Mouse (Mus musculus): ENCODE measurements around the gene Secisbp2l.

Gene Secisbp2l

DNA sequence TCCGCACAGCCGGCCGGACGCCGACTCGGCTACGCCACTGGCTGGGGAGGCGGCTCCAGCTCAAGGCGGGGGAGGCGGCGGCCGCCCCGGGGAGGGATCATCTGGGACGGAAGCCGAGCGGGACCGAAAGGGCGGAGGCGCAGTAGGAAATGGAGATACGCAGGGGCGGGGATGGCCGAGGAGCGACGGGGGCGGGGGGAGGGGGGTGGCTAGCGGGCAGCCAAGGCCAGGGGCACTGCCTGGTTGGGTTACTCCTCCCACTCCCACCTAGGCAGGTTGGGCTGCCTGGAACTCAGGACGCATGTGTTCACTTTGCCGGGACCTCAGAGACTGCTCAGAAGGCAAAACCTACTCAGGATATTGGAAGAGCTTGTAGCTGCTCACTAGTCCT lies at the start of gene Secisbp2l:
Secisbp2l (minus strand) TSS at position 152 of the 391 bp plus-strand sequence.
- peak; percentile 84 for DNase-seq (ENCODE audit: low read depth, low spot score)

DNA sequence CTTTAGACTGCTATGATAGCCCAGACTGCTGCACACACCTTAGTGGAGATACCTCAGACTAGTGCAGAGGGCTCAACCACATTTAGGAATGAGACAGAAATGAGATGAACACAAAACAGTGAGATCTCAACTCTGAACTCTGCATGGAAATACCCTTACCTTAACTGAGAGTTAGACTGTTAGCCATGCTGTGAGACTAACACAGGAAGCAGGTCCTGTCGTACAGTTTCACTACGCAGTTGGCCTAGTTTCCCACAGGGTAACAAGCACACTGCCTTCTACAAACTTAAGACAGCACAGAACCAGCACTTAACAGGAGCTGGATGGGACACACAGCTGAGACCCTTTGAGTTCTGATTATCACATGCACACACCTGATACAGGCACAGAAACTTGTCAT lies 47.3 kb upstream of the Secisbp2l start:
- no peak for DNase-seq (ENCODE audit: low read depth, low spot score)

DNA sequence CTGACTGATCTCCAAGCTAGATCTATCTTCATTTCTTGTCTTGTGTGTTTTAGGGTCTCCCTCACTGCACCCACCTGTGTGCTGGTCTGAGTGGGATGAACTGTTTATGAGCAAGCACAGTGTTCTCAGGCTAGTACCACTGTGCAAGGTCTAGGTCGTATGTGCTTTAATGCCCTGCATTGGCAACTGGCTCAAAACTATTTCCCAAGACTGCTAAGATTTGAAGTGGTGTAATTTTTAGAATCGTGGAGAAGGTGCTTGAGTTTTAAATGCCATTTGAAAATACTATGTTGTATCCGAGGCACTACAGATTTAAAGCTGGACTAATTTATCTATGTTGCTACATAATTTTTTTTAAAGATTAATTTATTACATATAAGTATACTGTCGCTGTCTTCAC lies 45.2 kb upstream of the Secisbp2l start:
- no peak for DNase-seq (ENCODE audit: low read depth, low spot score)

DNA sequence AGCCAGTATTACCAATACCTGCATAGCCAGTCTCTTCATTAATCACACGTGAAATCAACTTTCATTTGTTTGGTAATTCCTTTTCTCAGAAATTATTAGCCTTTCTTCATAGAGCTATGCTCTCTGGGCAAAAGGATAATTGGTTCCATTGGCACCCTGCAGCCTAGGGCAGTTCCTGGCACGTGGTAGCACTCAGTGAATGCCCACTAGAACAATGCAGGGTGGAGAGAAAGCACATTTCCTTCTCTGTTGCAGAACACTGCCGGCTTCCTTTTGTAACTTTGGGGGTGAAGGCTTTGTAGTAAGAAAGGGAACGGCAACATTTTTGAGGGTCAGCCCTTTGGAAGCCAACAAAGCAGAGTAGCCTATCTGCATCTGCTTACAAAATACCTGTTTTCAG lies 43.5 kb upstream of the Secisbp2l start:
- DNase-seq (ENCODE audit: low read depth, low spot score) = no peak

DNA sequence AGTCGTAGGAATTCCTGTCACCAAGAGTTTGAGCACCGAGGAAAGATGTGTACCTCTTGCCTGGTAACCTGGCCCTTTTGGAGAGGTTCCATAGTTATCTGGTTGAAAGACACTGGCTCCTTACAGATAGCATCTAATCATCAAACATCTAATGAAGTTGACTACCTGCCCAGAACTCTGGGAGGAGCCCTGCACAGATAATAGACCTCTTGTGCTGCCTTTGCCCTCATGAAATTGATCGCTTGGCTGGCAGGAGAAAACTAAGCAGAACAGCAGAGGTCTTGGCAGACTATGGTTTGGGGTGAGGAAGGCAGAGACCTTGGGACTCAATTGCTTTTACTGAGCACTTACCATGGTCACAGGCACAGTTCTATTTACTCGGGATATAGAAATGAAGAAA lies 37.7 kb upstream of the Secisbp2l start:
- no peak for DNase-seq (ENCODE audit: low read depth, low spot score)

DNA sequence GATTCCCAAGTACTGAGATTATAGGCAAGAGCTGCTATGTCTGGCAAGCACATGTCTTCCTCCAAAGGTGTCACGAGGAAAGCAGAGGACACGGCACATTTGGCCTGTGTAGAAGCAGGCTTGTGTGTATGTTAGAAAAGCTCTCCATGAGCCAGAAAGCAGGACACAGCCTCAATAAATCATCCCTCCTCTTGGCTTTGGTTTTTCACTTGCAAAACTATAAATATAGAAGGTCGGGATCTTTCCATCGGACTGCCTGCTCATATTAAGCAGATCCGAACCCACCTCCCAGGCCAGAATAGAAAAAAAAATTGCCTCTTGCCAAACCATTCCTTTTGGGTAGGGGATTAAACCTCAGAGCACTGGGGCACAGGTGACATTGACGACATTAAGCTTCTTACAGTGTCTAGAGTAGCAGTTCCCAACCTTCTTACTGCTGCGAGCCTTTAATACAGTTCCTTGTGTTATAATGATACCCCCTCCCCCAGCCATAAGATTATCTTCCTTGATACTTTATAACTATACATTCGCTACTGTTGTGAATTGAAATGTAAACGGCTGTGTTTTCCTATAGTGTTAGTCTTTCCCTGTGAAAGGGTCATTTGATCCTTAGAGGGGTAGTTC lies 31.4 kb upstream of the Secisbp2l start:
- no peak for DNase-seq (ENCODE audit: low read depth, low spot score)

DNA sequence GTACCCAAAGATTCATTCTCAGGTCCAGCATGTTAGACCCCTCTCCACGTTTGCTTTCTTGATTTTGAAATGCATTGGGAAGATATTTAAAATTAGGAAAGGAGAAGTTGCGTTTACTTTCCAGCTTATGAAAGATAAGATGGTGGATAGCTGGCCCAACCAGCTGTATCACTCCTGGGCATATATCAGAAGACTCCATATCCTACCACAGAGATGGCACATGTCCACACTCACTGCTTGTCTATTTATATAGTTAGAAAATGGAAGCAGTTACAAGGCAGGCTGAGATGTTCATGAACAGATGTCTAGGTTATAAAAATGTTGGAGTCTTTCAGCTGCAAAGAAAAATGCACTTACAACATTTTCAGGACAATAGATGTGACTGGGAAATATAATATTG lies 28.7 kb upstream of the Secisbp2l start:
- no peak for DNase-seq (ENCODE audit: low read depth, low spot score)

DNA sequence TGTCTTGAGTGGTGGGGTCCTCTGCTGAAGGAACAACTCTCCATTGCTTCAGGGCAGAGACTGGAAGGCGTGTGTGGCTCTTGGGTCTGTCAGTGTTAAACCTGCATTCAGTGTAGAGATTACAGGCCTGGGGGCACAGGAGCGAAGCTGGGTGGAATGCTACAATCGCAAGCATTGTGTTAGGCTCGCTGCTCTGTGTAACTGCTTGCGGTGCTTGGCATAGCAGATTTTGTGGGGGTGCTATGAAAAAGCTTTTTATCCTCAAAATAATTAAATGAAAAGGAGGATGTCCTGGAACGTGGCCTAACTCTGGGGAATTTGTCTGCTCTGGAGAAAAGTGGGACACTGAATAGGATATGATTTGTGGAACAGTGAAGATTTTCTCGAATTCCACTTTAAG lies 26.9 kb upstream of the Secisbp2l start:
- DNase-seq (ENCODE audit: low read depth, low spot score) = no peak

DNA sequence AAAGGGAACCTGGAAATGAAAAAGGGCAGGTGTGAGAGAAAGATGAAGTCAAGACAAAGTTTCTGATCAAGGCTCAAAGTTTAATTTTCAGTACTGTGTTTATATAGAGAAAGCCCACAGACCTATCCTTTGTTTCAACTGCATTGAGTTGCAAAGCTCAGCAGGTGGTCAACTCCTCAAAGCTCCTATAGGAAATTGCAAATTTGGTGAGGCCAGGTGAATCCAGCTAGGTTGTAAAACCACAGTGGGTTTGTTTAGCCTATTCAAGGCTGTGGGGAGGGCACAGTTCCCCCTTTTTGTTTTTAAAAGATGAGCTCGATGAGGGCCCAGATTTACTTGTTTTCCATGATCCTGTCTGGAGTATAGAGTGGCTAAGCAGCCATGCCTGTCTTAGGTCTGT lies 23.2 kb upstream of the Secisbp2l start:
- DNase-seq (ENCODE audit: low read depth, low spot score) = no peak

DNA sequence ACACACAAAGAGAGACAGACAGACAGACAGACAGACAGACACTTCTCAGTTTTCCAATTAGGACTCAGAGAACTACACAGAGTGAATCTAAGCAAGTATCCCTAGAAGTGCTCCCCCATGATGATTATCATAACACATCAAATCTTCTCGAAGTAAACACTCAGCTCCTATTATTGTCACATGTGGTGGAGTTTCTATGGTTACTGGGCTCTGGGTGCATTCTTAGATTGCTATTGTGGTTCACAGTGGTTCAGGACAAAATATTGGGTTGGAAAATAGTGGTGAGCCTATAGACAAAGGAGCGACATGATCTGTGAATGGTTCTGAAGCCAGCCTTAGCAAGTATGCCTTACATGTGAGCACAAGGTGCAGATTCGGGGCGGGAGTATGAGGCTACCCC lies 19.3 kb upstream of the Secisbp2l start:
- no peak for DNase-seq (ENCODE audit: low read depth, low spot score)

DNA sequence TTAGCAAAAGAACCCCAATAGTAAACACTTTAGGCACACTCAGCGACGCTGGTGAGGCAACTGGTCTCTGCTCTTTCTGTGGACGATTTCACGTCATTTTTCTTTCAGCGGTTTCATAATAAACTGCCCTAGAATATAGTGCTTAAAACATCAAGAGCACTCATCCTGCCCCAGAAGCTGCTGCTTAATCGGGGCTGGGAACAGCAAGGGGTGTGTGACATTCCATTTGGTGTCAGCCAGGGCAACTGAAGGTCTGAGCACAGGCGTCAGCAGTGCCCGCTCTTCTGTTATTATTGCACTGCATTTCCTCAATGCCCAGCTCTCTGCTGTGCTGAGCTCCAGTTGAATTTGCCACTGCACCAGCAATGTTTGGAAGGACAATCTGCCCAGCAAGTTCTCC lies 18.4 kb upstream of the Secisbp2l start:
- DNase-seq (ENCODE audit: low read depth, low spot score) = no peak

DNA sequence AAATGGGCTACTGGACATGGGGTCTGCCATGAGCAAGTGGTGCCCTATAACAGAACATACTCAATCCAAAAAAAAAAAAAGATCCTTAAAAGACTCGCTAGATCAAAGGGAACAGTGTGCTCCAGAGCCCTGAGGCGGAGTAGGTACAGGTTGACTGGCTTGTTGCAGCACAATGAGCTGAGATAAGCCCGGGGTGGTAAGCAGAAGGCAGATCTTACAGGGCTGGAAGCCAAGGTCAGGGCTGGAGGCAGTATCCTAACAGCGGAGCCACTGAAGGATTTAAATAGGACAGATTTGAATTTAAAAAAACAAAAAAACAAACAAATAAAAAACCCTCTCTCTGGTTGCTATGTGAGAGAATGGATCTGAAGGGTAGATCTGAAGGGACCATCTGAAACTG lies 17.8 kb upstream of the Secisbp2l start:
- DNase-seq (ENCODE audit: low read depth, low spot score) = no peak

DNA sequence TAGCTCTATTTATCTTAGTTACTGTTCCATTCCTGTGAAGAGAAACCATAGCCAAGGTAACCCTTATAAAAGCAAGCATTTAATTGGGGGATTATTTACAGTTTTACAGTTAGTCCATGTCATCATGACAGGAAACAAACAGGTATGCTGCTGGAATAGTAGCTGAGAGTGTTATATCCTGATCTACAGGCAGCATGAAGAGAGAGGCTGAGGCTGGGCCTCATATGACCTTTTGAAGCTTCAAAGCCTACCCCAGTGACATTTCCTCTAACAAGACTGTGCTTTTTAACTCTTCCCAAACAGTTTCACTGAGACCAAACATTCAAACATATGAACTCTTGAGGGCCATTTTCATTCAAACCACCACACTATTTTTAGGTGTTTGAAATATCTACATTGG lies 15.2 kb upstream of the Secisbp2l start:
- DNase-seq (ENCODE audit: low read depth, low spot score) = no peak

DNA sequence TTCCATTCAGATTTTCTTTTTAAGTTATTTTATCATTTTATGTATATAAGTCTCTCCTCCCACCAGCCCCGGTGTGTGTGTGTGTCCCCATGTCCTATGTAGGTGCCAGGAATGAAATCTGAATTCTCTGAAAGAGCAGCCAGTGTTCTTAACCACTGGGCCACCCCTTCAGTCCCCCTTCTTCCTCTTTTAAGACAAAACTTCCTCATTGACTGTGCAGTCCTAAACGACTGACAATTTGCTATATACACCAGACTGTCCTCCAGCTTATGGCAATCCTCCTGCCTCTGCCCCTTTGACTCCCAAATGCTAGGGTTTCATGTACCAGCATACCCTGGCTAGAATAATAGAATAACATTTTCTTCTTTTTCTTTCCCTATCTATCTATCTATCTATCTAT lies 12.4 kb upstream of the Secisbp2l start:
- DNase-seq (ENCODE audit: low read depth, low spot score) = no peak

DNA sequence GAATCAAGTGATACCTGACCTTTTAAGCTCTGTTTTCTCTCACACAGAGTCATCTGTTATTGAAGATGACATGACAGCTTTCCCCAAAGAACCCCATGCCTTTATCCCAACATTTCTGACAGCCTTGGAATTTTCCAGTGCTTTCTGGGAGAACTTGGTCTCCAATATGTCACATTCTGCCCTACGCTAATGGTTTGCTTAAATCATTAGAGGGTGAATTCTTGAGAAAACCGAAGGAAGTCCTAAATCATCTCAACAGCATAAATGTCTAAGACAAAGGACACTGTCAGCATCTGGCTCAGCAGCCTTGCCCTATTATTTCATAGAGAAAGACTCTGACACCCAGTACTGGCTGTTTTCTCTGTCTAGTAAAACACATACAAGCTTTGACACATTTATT lies 11.5 kb upstream of the Secisbp2l start:
- no peak for DNase-seq (ENCODE audit: low read depth, low spot score)

DNA sequence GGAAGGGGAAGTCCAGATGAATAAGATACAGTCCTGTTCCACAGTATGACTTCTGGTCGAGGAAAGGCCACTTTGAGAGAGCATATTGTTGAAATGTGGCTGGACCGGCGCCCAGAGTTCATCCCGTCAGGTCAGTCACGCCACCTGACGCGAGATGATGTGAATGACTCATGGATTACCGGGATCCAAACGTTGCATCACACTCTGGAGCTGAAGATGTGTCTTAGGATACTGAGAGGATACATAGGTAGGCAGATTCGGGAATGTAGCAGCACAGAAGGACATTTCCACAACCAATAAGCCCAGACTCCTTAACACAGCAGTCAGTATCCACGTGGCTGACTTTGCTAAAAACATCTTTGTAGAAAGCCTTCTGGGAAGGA lies 10.2 kb upstream of the Secisbp2l start:
- DNase-seq (ENCODE audit: low read depth, low spot score) = no peak

DNA sequence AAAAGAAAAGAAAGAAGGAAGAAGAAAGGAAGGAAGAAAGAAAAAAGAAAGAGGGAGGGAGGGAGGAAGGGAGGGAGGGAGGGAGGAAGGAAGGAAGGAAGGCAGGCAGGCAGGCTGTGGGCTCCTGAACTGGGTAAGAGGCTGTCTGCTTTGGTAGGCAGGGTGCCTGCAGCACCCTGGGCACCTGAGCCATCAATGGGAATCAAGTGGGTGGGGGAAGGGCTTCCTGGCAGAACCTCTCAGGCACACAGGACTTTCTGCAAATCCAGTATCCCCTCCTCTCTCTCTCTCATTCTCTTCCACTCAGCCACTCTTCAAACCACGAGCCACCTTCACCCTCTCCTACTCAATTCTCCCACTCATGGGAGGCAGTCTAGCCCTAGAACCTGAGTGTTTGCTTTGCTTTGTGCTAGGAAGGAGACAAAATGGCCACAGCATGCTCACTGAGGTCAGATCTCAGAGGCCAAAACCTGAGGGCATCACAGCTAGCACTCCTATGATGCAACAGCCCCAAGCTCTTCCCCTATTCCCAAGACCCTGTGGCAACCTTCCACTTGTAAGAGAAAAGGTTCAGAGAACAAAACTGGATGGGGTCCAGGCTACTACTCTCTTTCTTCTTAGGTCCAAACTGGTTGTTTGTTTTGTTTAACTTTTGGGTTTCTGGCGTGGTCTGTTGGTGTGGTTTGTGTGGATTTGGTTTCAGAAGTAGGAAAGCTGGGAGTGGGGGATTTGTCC lies 9.6 kb upstream of the Secisbp2l start:
- DNase-seq (ENCODE audit: low read depth, low spot score) = no peak

DNA sequence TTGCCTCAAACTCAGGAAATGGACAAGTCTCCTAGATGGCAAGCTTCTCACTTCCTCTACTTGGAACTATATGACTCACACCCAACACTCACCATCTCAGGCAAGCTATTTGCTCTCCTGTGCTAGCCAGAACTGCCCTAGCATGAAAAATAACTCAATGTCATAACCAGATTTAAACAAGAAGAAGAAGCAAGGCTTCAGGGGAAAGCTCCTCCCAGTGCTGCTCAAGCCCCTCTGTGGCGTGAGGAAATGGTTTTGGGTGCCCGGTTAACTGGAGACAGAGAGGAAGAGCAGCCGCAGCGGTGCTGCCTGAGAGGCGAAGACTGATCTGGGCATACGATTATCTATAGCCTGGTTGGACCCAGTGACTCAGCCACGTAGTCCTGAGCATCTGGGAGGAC lies 8.8 kb upstream of the Secisbp2l start:
- DNase-seq (ENCODE audit: low read depth, low spot score) = peak; percentile 14

DNA sequence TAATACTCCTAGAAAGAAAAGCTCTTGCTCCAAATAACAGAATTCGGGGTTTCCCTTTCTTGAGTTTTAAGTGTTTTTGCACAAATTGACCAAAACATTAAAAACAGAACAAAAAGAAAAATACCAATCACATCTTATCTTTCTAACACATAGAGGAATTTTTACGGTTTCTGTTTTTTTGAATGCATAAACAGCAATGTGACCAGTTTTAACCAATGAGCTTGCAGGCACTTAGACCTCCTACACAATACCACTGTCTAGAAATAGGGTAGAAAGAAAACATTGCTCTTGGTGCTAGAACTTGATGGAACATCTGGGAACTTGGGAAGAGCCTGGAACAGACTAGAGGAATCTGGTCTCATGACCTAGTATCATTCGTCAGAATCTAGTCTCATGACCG lies 7.6 kb upstream of the Secisbp2l start:
- no peak for DNase-seq (ENCODE audit: low read depth, low spot score)

DNA sequence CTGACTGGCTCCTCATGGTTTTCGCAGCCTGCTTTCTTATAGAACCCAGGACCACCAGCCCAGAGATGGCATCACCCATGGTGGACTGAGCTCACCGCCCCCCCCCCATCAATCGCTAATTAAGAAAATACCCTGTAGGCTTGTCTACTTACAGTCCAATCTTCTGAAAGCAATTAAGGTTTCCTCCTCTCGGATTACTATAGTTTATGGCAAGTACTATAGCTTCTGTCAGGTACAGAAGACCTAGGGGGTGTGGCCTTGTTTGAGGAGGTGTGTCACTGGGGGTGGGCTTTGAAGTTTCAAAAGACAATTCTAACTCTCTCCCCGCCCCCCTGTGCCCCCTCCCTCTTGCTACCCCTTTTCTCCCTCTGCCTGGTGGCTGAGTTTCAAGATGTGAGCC lies 6.6 kb upstream of the Secisbp2l start:
- no peak for DNase-seq (ENCODE audit: low read depth, low spot score)

DNA sequence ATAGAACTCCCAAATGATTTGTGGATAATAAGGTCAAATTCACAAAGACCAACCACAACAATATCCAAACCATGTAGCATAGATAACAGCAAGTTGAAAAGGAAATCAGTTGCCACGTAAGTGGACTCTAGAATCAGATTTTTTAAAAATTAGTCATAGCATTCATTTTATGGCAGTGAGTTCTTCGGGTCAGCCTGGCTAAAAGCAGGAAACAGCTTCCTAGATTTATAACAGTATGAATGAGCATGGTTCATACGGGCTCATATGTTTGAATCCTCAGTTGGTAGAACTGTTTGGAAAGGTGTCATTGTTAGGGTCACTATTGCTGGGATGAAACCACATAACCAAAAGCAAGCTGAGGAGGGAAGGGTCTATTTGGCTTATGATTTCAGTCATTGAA lies 6.1 kb upstream of the Secisbp2l start:
- no peak for DNase-seq (ENCODE audit: low read depth, low spot score)

DNA sequence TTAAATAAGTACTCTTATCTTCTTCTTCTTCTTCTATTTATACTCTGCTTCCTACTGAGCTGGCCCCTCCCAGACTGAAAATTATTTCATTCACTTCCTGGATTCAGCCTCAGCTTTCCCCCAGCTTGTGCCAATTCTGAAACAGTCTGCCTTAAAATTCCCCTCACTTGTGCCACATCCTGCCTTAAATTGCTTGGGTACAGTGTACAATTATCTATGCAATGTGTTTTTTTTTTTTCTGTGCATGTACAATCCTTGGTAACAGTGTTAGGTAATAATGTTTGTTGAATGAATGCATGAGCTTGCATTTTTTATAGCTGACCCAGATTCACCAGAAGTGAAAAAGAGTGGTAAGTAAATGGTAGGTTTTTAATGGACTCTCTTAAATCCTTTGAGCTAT lies 5.7 kb upstream of the Secisbp2l start:
- DNase-seq (ENCODE audit: low read depth, low spot score) = no peak

DNA sequence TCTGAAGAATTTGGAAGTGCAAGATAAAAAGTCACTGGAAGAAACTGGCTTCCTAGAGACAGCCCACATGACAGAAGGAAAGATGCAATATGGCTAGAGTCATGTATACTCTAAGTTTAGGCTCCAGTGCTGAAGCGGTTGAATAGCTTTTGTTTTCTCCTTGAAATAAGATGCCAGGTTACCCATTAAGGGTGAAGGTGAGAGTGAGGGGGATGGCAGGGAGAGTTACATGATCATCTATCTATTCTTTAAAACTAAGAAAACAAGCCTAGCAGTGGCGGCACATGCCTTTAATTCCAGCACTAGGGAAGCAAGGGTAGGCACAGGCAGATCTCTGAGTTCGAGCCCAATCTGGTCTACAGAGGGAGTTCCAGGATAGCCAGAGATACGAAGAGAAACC lies 2.4 kb upstream of the Secisbp2l start:
- no peak for DNase-seq (ENCODE audit: low read depth, low spot score)

DNA sequence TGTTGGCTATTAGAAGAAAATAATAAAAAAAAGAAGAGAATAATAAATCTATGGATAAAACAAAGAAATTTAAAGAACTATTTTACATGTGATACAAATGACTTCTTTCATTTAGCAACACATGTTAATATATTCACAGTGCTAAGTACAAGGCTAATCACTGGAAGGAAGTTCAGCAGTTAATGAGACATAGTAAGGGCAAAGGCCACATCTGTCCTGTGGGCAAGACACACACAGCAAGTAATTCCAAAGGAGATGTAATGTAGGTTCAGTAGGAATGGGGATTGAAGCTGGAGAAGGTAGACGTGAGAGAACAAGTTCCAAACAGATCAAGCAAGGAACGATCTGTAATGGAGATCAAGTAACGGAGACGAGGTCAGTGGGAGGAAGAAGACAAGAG lies 1.7 kb upstream of the Secisbp2l start:
- DNase-seq (ENCODE audit: low read depth, low spot score) = no peak
